ENCODE assay signal across 9 mouse cellular contexts in genomic region chr4:67522235-67522634, GRCm38 (mm10).
"Had no signal": no experiment of that assay in that cellular context is flagged by ENCODE, and none has a peak within 500 bp of the region (broad histone marks: within the 10 kb centered on the region; RNA-seq: fewer than 3 reads in every experiment).

No protein-coding gene starts in this region.

- ATAC-seq: midbrain, embryonic 13.5 days had no signal

- DNase-seq: kidney, postnatal 25 days; layer of hippocampus, adult 9-11 months; layer of hippocampus, postnatal 36 days; lung, adult 18-20 months; right cerebral cortex, adult 18-20 months; spleen, adult 18-20 months; thymus, adult 2 months; thymus, postnatal 36 days had no signal
